Mouse (Mus musculus): Measurements from ENCODE around the gene Eloa. TPM values are rescaled to one million over a fixed set of nuclear protein-coding genes. Genes with fewer than 3 reads are reported as not detected.

Gene Eloa
- total RNA-seq, 1 experiment, result 21.4 TPM

GRCm38 (mm10) chr4:135986943-135987710 is 34.4 kb downstream of the Eloa start, which contains the start of gene Pithd1:
Pithd1 (minus strand) TSS chr4:135987264.
- TF ChIP-seq ZC3H11A (IDR thresholded peaks at IDR 0.05; ENCODE audit: borderline replicate concordance, low read depth, low read length) (no peak), MAFK (IDR thresholded peaks at IDR 0.05; ENCODE audit: insufficient read depth, low read depth, low read length) (no peak), CHD2 (IDR thresholded peaks at IDR 0.05; ENCODE audit: low read depth, low read length) (no peak), ZNF384 (IDR thresholded peaks at IDR 0.05; ENCODE audit: low read depth, low read length) (no peak), HCFC1 (IDR thresholded peaks at IDR 0.05; ENCODE audit: borderline replicate concordance, insufficient read depth, low read length) (no peak)

GRCm38 (mm10) chr4:135986301-135986942 is 35.1 kb downstream of the Eloa start:
- Histone ChIP-seq H3K9me3 (ENCODE audit: control insufficient read depth, insufficient read depth, low read depth, low read length) (no peaks in the 10 kb centered on the region), H3K9ac (ENCODE audit: insufficient read depth, low read depth, low read length, poor library complexity, severe bottlenecking) (peak overlapping the region; percentile 94), H3K4me1 (ENCODE audit: control insufficient read depth in 2 of 2, insufficient read depth in 2 of 2, low read length in 2 of 2, poor library complexity in 1 of 2) (peaks cover 0 to 4% of the 10 kb centered on the region in 2 experiments; a peak in 1 of 4 replicates), H3K4me3 (ENCODE audit: insufficient read depth in 1 of 2, low read depth in 1 of 2, low read length in 2 of 2, poor library complexity in 1 of 2, severe bottlenecking in 1 of 2) (peak overlapping the region; percentile 89 to 94), H3K36me3 (ENCODE audit: control insufficient read depth, insufficient read depth, low read length, poor library complexity, severe bottlenecking) (peaks cover 15% of the 10 kb centered on the region), H3K27ac (ENCODE audit: insufficient read depth, low read depth, low read length, poor library complexity, severe bottlenecking) (no peak overlapping the region)
- in situ Hi-C loops (cut with MboI; ENCODE audit: low sequenced_read_pairs in 2 of 2, unreplicated experiment in 2 of 2), result no loop called here
- TF ChIP-seq ZNF384 (IDR thresholded peaks at IDR 0.05; ENCODE audit: low read depth, low read length) (no peak), MAFK (IDR thresholded peaks at IDR 0.05; ENCODE audit: insufficient read depth, low read depth, low read length) (no peak), CHD2 (IDR thresholded peaks at IDR 0.05; ENCODE audit: low read depth, low read length) (no peak), ZC3H11A (IDR thresholded peaks at IDR 0.05; ENCODE audit: borderline replicate concordance, low read depth, low read length) (no peak), HCFC1 (IDR thresholded peaks at IDR 0.05; ENCODE audit: borderline replicate concordance, insufficient read depth, low read length) (no peak)
- DNase-seq (ENCODE audit: low read depth, low spot score), result no peak

More at GRCm38 (mm10) chr4:135986943-135987710, 34.4 kb downstream of the Eloa start, which contains the start of gene Pithd1:
- in situ Hi-C loops (cut with MboI; ENCODE audit: low sequenced_read_pairs in 2 of 2, unreplicated experiment in 2 of 2), result no loop called here
- H3K27ac ChIP-seq (ENCODE audit: insufficient read depth, low read depth, low read length, poor library complexity, severe bottlenecking), result peak within 1 kb of the TSS; percentile 38; the same call in 1 of the 2 replicates
- H3K4me1 ChIP-seq (ENCODE audit: control insufficient read depth in 2 of 2, insufficient read depth in 2 of 2, low read length in 2 of 2, poor library complexity in 1 of 2), result peaks cover 0 to 4% of the 10 kb centered on the region in 2 experiments; a peak in 1 of 4 replicates
- no peaks in the 10 kb centered on the region for H3K9me3 ChIP-seq (ENCODE audit: control insufficient read depth, insufficient read depth, low read depth, low read length)
- H3K9ac ChIP-seq (ENCODE audit: insufficient read depth, low read depth, low read length, poor library complexity, severe bottlenecking), result peak within 1 kb of the TSS; percentile 94
- H3K4me3 ChIP-seq (ENCODE audit: insufficient read depth in 1 of 2, low read depth in 1 of 2, low read length in 2 of 2, poor library complexity in 1 of 2, severe bottlenecking in 1 of 2), result peak within 1 kb of the TSS; percentile 89 to 94
- H3K36me3 ChIP-seq (ENCODE audit: control insufficient read depth, insufficient read depth, low read length, poor library complexity, severe bottlenecking), result peaks cover 15% of the 10 kb centered on the region
- DNase-seq (ENCODE audit: low read depth, low spot score), result peak; percentile 72

DNA sequence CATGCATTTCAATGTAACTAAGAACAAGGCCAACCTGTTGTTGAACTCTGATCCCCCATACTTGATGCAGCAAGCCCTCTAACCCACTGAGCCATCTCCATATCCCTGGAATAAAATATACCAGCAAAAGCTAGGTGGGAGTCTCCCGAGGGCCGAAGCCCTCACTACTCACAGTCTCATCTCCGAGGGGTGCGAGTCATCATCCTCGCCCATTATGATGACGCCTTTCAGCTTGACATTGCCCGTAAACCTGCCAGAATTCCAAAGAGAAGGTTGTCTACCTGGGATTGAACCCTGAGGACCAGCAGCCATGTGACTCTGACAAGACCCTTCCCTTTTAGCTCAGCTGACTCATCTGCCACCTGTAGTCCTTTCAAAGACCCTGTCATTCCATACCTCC is 35.8 kb downstream of the Eloa start:
- no peak for DNase-seq (ENCODE audit: low read depth, low spot score)
- H3K9ac ChIP-seq (ENCODE audit: insufficient read depth, low read depth, low read length, poor library complexity, severe bottlenecking), result no peak overlapping the region
- in situ Hi-C loops (cut with MboI; ENCODE audit: low sequenced_read_pairs in 2 of 2, unreplicated experiment in 2 of 2), result no loop called here
- H3K4me3 ChIP-seq (ENCODE audit: insufficient read depth in 1 of 2, low read depth in 1 of 2, low read length in 2 of 2, poor library complexity in 1 of 2, severe bottlenecking in 1 of 2), result peak overlapping the region; percentile 89 to 94; a peak in 2 of 4 replicates
- peaks cover 0 to 4% of the 10 kb centered on the region in 2 experiments; a peak in 1 of 4 replicates for H3K4me1 ChIP-seq (ENCODE audit: control insufficient read depth in 2 of 2, insufficient read depth in 2 of 2, low read length in 2 of 2, poor library complexity in 1 of 2)
- H3K27ac ChIP-seq (ENCODE audit: insufficient read depth, low read depth, low read length, poor library complexity, severe bottlenecking), result no peak overlapping the region
- peaks cover 16% of the 10 kb centered on the region for H3K36me3 ChIP-seq (ENCODE audit: control insufficient read depth, insufficient read depth, low read length, poor library complexity, severe bottlenecking)
- H3K9me3 ChIP-seq (ENCODE audit: control insufficient read depth, insufficient read depth, low read depth, low read length), result no peaks in the 10 kb centered on the region
- TF ChIP-seq MAFK (IDR thresholded peaks at IDR 0.05; ENCODE audit: insufficient read depth, low read depth, low read length) (no peak), HCFC1 (IDR thresholded peaks at IDR 0.05; ENCODE audit: borderline replicate concordance, insufficient read depth, low read length) (no peak), ZC3H11A (IDR thresholded peaks at IDR 0.05; ENCODE audit: borderline replicate concordance, low read depth, low read length) (no peak), ZNF384 (IDR thresholded peaks at IDR 0.05; ENCODE audit: low read depth, low read length) (no peak), CHD2 (IDR thresholded peaks at IDR 0.05; ENCODE audit: low read depth, low read length) (no peak)

DNA sequence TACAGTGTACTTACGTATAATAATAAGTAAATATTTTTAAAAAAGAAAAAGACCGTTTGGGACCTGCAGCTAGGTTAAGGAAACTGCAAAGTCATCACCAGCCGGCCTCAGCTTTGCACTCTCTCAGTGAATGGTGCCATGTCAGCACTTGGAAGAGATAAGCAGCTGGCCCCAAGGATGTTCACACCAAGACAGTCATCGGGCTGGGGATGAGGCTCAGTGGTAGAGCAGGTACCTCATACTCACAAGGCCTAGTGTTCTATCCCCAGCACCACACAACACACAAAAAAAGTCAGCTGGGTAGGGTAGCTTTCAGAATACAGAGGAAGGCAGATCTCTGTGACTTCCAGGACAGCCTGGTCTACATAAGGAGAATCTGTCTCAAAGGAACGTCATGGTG is 36.4 kb downstream of the Eloa start:
- no peak for DNase-seq (ENCODE audit: low read depth, low spot score)
- H3K9me3 ChIP-seq (ENCODE audit: control insufficient read depth, insufficient read depth, low read depth, low read length), result no peaks in the 10 kb centered on the region
- H3K9ac ChIP-seq (ENCODE audit: insufficient read depth, low read depth, low read length, poor library complexity, severe bottlenecking), result no peak overlapping the region
- H3K4me3 ChIP-seq (ENCODE audit: insufficient read depth in 1 of 2, low read depth in 1 of 2, low read length in 2 of 2, poor library complexity in 1 of 2, severe bottlenecking in 1 of 2), result no peak overlapping the region
- in situ Hi-C loops (cut with MboI; ENCODE audit: low sequenced_read_pairs in 2 of 2, unreplicated experiment in 2 of 2), result no loop called here
- H3K36me3 ChIP-seq (ENCODE audit: control insufficient read depth, insufficient read depth, low read length, poor library complexity, severe bottlenecking), result peaks cover 17% of the 10 kb centered on the region
- peaks cover 0 to 4% of the 10 kb centered on the region in 2 experiments; a peak in 1 of 4 replicates for H3K4me1 ChIP-seq (ENCODE audit: control insufficient read depth in 2 of 2, insufficient read depth in 2 of 2, low read length in 2 of 2, poor library complexity in 1 of 2)
- peak; percentile 7; the same call in 1 of the 2 replicates for TF ChIP-seq MAFK (IDR thresholded peaks at IDR 0.05; ENCODE audit: insufficient read depth, low read depth, low read length)
- no peak for TF ChIP-seq ZC3H11A (IDR thresholded peaks at IDR 0.05; ENCODE audit: borderline replicate concordance, low read depth, low read length)
- H3K27ac ChIP-seq (ENCODE audit: insufficient read depth, low read depth, low read length, poor library complexity, severe bottlenecking), result no peak overlapping the region; the same call in 1 of the 2 replicates

Data from ES-E14 (cell line).